Mouse (Mus musculus) NIH3T3 (cell line): ENCODE measurements around the gene Prrt1.

Experiments
- DNase-seq: peaks from one replicate; pipeline ENCODE4 v3.0.0-alpha.2; 2012; ENCODE audit warnings: low read depth

Gene Prrt1

DNA sequence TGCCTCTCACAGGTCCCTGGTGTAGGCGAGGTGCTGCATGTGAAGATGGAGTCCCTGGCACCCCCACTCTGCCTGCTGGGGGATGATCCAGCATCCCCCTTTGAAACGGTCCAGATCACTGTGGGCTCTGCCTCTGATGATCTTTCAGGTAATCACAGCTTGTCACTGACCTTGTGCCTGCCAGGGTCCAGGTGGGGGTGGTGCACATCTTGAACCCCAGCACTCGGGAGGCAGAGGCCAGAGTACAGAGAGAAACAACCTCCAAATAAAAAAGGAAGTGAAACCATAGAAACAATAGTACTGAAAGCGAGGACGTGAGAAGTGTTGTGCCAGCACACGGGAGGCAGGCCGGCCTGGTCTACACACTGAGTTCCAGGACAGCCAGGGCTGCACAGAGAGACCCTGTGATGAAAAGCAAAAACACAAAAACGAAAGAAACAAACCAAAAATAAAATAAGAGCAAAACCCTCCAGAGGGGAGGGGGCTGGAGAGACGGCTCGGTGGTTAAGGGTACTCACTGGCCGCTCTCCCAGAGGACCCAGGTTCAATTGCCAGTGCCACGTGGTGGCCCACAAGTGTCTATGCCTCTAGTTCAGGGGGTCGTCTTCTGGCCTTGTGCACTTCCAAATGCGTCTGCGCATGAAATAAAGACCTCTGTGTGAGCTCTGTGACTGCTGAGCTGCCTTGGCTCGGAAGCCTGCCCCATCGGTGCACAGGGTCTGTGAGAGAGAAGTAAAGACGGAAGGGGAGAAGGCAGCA is 20.0 kb downstream of the Prrt1 start:
- no peak for DNase-seq

GRCm38 (mm10) chr17:34650781-34651180 is 21.4 kb downstream of the Prrt1 start:
- DNase-seq, result no peak

- peak; percentile 81 for DNase-seq
Measured at GRCm38 (mm10) chr17:34651507-34652221, 22.3 kb downstream of the Prrt1 start.

- DNase-seq, result no peak
Measured at GRCm38 (mm10) chr17:34652546-34652945, 23.2 kb downstream of the Prrt1 start.

- DNase-seq, result no peak
Measured at GRCm38 (mm10) chr17:34652985-34653384, 23.7 kb downstream of the Prrt1 start.

DNA sequence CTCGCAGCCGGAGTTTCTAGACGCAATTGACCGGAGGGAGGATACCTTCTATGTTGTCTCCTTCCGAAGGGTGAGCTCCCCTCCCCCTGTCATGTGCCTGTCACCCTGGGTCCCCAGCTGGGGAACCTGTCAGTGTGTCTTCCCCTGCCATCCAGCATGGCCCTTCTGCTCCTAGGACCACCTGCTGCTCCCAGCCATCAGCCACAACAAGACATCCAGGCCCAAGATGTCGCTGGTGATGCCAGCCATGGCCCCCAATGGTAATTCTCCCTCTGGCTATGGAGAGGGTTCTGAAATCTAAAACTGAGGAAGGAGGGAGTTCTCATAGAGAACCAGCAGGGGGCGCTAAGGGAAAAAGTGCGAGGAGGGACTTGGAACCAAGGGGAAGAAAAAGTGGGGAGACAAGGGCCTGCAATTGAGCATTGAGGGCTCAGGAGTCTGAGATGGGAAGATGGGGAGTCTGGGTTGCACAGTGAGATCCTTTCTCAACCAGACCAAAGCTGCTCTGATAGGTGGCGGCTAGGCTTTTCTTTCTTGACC is 24.5 kb downstream of the Prrt1 start:
- DNase-seq, result peak; percentile 84

DNA sequence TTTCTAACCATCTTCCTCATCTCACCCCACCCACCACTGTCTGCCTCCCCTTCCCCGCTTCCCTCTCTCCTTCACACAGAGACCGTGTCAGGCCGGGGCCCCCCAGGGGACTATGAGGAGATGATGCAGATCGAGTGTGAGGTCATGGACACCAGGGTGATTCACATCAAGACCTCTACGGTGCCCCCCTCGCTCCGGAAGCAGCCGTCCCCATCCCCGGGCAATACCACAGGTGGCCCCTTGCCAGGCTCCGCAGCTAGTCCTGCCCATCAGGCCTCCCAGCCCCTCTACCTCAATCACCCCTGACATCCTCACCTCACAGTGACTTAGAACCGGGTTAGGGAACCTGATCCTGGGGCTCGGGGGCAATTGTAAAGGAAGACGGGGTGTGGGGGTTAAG is 25.1 kb downstream of the Prrt1 start:
- DNase-seq, result no peak

DNA sequence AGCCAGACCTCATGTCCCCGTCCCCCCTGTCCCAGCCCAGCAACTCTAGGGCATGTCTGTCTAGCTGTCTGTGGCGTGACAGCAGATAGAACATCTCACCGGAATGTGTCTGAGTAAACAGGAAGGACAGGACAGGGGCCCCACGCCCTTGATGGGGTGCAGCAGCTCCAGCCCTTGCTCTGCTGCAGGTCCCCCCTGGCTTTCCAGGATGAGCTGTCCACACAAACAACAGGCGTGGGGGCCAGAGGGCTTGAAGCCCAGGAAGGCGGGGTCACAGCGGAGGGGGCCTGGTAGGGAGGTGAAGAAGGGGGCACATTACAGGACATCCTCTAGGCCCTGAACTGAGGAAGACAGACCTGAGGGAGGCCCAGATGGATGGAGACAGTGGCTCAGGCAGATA is 25.8 kb downstream of the Prrt1 start:
- no peak for DNase-seq

GRCm38 (mm10) chr17:34655581-34655991 is 26.3 kb downstream of the Prrt1 start:
- peak; percentile 98 for DNase-seq

- DNase-seq, result peak; percentile 47
Measured at GRCm38 (mm10) chr17:34656666-34657065, 27.3 kb downstream of the Prrt1 start.

GRCm38 (mm10) chr17:34657271-34657670 is 27.9 kb downstream of the Prrt1 start:
- DNase-seq, result no peak

DNA sequence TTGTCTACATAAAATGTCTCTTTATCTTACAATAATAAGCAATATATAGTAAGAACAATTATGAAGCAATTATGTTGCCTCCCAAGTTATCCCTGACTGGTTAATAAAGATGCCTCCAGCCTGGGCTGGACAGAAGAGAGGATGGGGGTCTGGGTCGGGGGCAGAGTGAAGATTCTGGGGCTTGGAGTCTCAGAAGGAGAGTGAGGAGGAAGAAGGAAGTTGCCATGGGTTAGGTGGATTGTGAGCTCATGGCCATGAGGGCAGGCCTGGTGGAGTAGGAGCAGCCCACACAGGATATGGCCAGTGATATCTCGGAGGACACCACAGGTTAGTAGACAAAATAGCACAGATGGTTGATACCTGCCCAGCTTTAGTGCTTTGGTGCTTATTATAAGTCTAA is 28.8 kb downstream of the Prrt1 start:
- no peak for DNase-seq

GRCm38 (mm10) chr17:34658591-34658990 is 29.3 kb downstream of the Prrt1 start:
- no peak for DNase-seq

DNA sequence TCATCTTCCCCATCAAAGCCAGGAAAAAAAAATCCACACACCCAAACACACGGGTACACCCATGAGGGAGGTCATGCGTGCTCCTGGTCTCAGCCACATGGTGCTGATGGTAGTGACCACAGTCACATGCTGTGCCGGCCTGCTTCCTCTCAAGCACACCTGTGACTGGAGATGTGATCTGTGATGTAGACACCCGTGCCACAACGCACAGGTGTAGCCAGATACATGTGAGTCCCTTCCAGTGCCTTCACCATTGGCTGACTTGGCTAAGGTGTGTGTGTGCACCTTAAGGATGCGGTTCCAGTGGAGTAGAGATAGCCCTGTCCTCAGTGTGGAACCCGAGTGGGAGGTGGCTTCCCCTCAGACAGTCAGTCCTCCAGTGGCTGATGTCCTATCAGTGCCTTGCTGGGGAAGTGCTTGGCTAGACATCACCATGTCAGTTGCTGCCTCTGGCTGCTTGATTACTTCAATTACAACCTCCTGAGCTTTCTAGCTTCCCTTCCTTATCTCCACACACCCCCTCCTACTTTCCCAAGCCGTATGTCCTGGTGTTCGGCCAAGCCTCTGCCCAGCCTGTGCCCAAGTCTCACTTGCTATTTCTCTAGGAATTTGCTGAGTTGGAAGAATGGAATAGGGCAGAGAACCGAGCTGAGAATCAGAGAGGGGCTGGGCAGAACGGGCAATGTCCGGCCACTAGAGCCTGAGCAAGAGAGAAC is 30.0 kb downstream of the Prrt1 start:
- DNase-seq, result no peak

- DNase-seq, result no peak
Measured at GRCm38 (mm10) chr17:34659897-34660214, 30.5 kb downstream of the Prrt1 start.

DNA sequence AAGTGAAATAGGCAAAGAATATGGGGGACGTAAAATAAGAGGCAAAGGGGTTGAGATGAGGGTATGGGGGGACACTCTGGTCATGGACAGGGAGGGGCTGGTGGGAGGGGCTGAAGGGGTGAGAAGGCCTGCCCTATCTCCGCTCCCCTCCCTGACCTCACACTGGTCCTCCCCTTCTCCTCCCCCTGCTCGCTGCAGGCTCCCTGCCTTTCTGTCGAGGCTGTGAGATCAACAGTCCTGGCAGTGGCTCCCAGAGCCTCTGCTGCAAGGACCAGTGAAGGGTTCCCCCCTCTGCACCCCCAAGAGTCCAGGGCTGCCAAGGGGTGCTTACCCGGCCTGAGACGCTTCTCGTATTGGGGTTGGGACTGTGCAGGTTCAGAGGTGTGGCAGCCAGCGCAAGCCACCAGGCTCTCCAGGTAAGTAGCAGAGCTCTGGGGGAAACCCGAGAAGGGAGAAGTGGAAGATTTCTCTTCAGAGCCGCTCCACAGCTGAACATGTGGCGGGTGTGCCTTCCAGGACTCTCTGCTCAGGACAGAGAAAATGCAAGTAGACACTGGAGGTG is 31.0 kb downstream of the Prrt1 start:
- DNase-seq, result no peak

DNA sequence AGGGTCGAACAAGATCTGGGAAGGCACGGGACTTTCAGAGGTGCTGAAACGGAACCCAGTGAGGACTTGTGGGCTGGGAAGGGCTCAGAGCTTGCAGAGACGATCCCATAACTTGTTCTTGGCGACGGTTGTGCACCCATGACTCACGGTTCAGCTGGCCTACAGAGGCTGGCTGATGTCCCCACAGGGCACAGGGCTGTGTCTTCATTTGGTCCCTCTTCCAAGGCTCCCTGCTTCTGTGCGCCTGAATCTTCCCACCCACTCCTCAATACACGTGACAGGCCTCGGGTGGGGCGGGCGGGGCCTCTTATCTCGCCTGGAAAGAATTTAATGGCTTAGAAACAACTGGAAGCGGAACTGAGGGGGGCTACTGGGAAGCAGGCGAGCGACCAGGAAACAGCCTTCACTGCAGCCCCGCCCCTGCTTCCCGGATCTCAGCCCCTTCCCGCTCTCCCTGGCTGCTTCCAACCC is 31.8 kb downstream of the Prrt1 start:
- peak; percentile 68 for DNase-seq

DNA sequence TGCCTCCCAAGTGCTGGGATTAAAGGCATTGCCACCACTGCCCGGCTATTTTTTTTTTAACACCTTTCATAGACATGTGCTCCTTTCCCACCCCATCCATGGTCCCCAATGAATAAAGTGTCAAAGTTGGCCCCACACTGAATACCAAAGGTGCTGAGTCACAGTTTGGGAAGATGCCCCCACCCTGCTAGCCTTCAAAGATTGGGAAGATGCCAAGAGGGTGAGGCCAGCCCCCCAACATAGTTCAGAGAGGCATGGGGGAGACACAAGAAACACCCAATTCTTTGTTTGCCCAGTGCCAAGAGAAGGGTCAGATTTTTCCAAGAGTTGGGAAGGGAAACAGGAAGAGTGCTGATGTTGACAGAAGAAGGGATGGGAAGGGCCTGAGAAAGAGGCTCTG is 33.1 kb downstream of the Prrt1 start:
- peak; percentile 51 for DNase-seq

GRCm38 (mm10) chr17:34662978-34663377 is 33.6 kb downstream of the Prrt1 start:
- DNase-seq, result no peak

DNA sequence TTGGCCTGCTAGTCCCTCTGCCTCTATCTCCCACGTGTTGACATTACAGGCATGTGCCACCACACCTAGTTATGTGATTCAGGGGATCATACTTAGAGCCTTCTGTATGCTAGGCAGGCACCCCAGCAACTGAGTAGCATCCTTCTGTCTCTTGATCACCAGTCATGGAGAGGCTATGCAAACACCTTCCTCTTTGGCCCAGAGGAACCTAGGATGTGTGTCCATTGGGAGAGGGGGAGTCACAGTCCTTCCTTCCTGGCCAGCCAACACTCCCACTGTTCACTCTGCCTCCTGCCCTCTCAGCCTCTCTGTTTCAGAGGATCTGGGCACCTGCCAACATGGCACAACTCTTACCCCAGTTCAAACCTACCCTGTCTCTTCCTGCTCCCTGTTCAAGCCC is 34.2 kb downstream of the Prrt1 start:
- no peak for DNase-seq

GRCm38 (mm10) chr17:34664472-34664871 is 35.1 kb downstream of the Prrt1 start:
- no peak for DNase-seq

GRCm38 (mm10) chr17:34670235-34670634 is 40.9 kb downstream of the Prrt1 start, which contains the start of gene Tnxb:
Tnxb (plus strand) TSS chr17:34670535.
- no peak for DNase-seq
